Mouse (Mus musculus) naive thymus-derived CD4-positive, alpha-beta T cell, adult 5 months (primary cell): ENCODE data around the gene Syde1. TPM values are rescaled to one million over a fixed set of nuclear protein-coding genes. Genes with fewer than 3 reads are reported as not detected.

Experiments
- polyA plus RNA-seq: library from polyadenylated mRNA; unstranded; fragments of 100-300 nt; shearing (Covaris generic); gene quantifications from one replicate; pipeline ENCODE4 v1.2.1, GENCODE M21; 2017

Syde1 gene
- 0.31 TPM for polyA plus RNA-seq

GRCm38 (mm10) chr10:78591406-78592328, at the start of gene Syde1:
Gene Syde1 (minus strand): TSS chr10:78591964.

GRCm38 (mm10) chr10:78617974-78618373, 26.2 kb upstream of the Syde1 start, which contains the start of gene Olfr1357:
Gene Olfr1357 (minus strand): TSS chr10:78618074.

GRCm38 (mm10) chr10:78574250-78575104, 17.3 kb downstream of the Syde1 start, which contains the start of gene Ilvbl:
Gene Ilvbl (plus strand): TSS chr10:78574346.

Other genes starting within 250 kb of the Syde1 start
- gene Agpat3, start 239.5 kb downstream of the Syde1 start, polyA plus RNA-seq, result 126 TPM
- gene Rrp1, start 178.9 kb downstream of the Syde1 start, polyA plus RNA-seq, result 357 TPM
- gene Cstb, start 166.3 kb downstream of the Syde1 start, polyA plus RNA-seq, result 64.8 TPM
- gene Pdxk, start 127.0 kb downstream of the Syde1 start, polyA plus RNA-seq, result 16.5 TPM
- not detected for gene Olfr1358, start 74.5 kb downstream of the Syde1 start, polyA plus RNA-seq
- gene Ilvbl, start 17.6 kb downstream of the Syde1 start, polyA plus RNA-seq, result 63.5 TPM
- gene Olfr1357, start 26.1 kb upstream of the Syde1 start, polyA plus RNA-seq, result not detected
- not detected for gene Casp14, start 126.3 kb upstream of the Syde1 start, polyA plus RNA-seq
- not detected for gene Ccdc105, start 161.1 kb upstream of the Syde1 start, polyA plus RNA-seq
- not detected for gene Slc1a6, start 188.5 kb upstream of the Syde1 start, polyA plus RNA-seq